Mouse (Mus musculus) liver, embryonic 16.5 days (tissue): ENCODE results near the gene Inca1. TPM values are rescaled to one million over a fixed set of nuclear protein-coding genes. Genes with fewer than 3 reads are reported as not detected.

Experiments
- ATAC-seq: fragments of 200-750 bp; cut with Nextera tagmentation; 2 replicates; pipeline ENCODE4 v1.8.0; 2017; ENCODE audit warnings: low read depth, mild to moderate bottlenecking, moderate number of reproducible peaks, moderate library complexity
- H3K27ac ChIP-seq: fragments of 300-500 bp; sonication (generic); 2 replicates; pipeline ENCODE4 v1.5.1; 2014; ENCODE audit warnings: mild to moderate bottlenecking, low read length
- H3K27me3 ChIP-seq: fragments of 300-500 bp; sonication (generic); 2 replicates; pipeline ENCODE4 v1.6.1; 2014; ENCODE audit warnings: low read depth, low read length, mixed read lengths; ENCODE audit not compliant: control insufficient read depth, insufficient read depth
- H3K36me3 ChIP-seq: fragments of 300-500 bp; sonication (generic); 2 replicates; pipeline ENCODE4 v1.6.1; 2014; ENCODE audit warnings: mild to moderate bottlenecking; ENCODE audit not compliant: control insufficient read depth, insufficient read depth
- H3K4me1 ChIP-seq: fragments of 300-500 bp; sonication (generic); 2 replicates; pipeline ENCODE4 v1.6.1; 2014; ENCODE audit warnings: low read depth, low read length, mixed read lengths; ENCODE audit not compliant: control insufficient read depth
- H3K4me2 ChIP-seq: fragments of 300-500 bp; sonication (generic); 2 replicates; pipeline ENCODE4 v1.6.1; 2014; ENCODE audit warnings: low read depth, low read length, mixed read lengths
- H3K4me3 ChIP-seq: fragments of 300-500 bp; sonication (generic); 2 replicates; pipeline ENCODE4 v1.5.1; 2014; ENCODE audit warnings: low read depth, mild to moderate bottlenecking, low read length
- H3K9ac ChIP-seq: fragments of 300-500 bp; sonication (generic); 2 replicates; pipeline ENCODE4 v1.6.1; 2014; ENCODE audit warnings: low read depth, low read length
- H3K9me3 ChIP-seq: fragments of 300-500 bp; sonication (generic); replicated peaks from 2 replicates; pipeline ENCODE4 v1.6.1; 2016; ENCODE audit warnings: low read length; ENCODE audit not compliant: control insufficient read depth
- WGBS: fragments of 180-500 bp; shearing (Covaris S2); extraction: QIAGEN DNeasy Blood & Tissue Kit; methylation state at CpG from one replicate; pipeline ENCODE4 v1.1.7; 2014; ENCODE audit not compliant: insufficient replicate concordance; 5-methylcytosine and 5-hydroxymethylcytosine counted together
- polyA plus RNA-seq: library from polyadenylated mRNA; unstranded; fragments of >200 nt; fragmentation: Nextera tagmentation; extraction: Ambion mirVana; gene quantifications from 2 replicates; pipeline ENCODE4 v1.2.1, GENCODE M21; 2015

The Inca1 gene
- polyA plus RNA-seq, 1 experiment from 2014 or later: 1.1 TPM

- no peak for ATAC-seq
Measured at GRCm38 (mm10) chr11:70648512-70648911, 51.4 kb downstream of the Inca1 start.

GRCm38 (mm10) chr11:70647716-70648420, 52.1 kb downstream of the Inca1 start:
- peaks cover 63% of the 10 kb centered on the region for H3K4me1 ChIP-seq
- 2% methylated on average over 28 of the region's 28 CpGs for WGBS
- H3K27me3 ChIP-seq: no peaks in the 10 kb centered on the region
- H3K4me3 ChIP-seq: peak overlapping the region; percentile 97
- peak overlapping the region; percentile 99 for H3K27ac ChIP-seq
- H3K9ac ChIP-seq: peak overlapping the region; percentile 96
- H3K36me3 ChIP-seq: peaks cover 52% of the 10 kb centered on the region
- H3K9me3 ChIP-seq: no peaks in the 10 kb centered on the region
- ATAC-seq: peak; percentile 11; the same call in 1 of the 2 replicates
- peak overlapping the region; percentile 79 for H3K4me2 ChIP-seq

More at GRCm38 (mm10) chr11:70648512-70648911, 51.4 kb downstream of the Inca1 start:
- Histone ChIP-seq H3K27me3 (no peaks in the 10 kb centered on the region), H3K9ac (peak overlapping the region; percentile 96), H3K36me3 (peaks cover 52% of the 10 kb centered on the region), H3K4me1 (peaks cover 65% of the 10 kb centered on the region), H3K27ac (peak overlapping the region; percentile 99), H3K4me2 (peak overlapping the region; percentile 79), H3K9me3 (no peaks in the 10 kb centered on the region), H3K4me3 (peak overlapping the region; percentile 97)
- 20% methylated on average over 4 of the region's 4 CpGs for WGBS

- Histone ChIP-seq H3K9ac (peak within 1 kb of the TSS; percentile 96), H3K27me3 (no peaks in the 10 kb centered on the region), H3K4me3 (peak within 1 kb of the TSS; percentile 97), H3K4me2 (peak within 1 kb of the TSS; percentile 93), H3K4me1 (peaks cover 54% of the 10 kb centered on the region), H3K27ac (peak within 1 kb of the TSS; percentile 99), H3K36me3 (peaks cover 44% of the 10 kb centered on the region), H3K9me3 (no peaks in the 10 kb centered on the region)
- WGBS: under 1% methylated on average over 63 of the region's 63 CpGs
- ATAC-seq: peak; percentile 85
Measured at GRCm38 (mm10) chr11:70646691-70647650, 53.0 kb downstream of the Inca1 start, which contains the start of the genes Rnf167 and Slc25a11. TSS of gene Rnf167 (plus strand) at chr11:70647235. TSS of gene Slc25a11 (minus strand) at chr11:70647479.

- no peaks in the 10 kb centered on the region for H3K9me3 ChIP-seq
- no peaks in the 10 kb centered on the region for H3K27me3 ChIP-seq
- peaks cover 37% of the 10 kb centered on the region for H3K36me3 ChIP-seq
- H3K4me3 ChIP-seq: peak overlapping the region; percentile 97
- WGBS: 16% methylated on average over 3 of the region's 3 CpGs
- peak overlapping the region; percentile 93 for H3K4me2 ChIP-seq
- H3K9ac ChIP-seq: peak overlapping the region; percentile 93
- ATAC-seq: no peak
- H3K27ac ChIP-seq: peak overlapping the region; percentile 99
- peaks cover 47% of the 10 kb centered on the region for H3K4me1 ChIP-seq
Measured at GRCm38 (mm10) chr11:70646259-70646555, 53.7 kb downstream of the Inca1 start.

- WGBS: 70% methylated on average over 12 of the region's 12 CpGs
- Histone ChIP-seq H3K36me3 (peaks cover 31% of the 10 kb centered on the region), H3K4me3 (peak overlapping the region; percentile 97), H3K4me2 (peak overlapping the region; percentile 93), H3K4me1 (peaks cover 41% of the 10 kb centered on the region), H3K9ac (peak overlapping the region; percentile 93), H3K27me3 (no peaks in the 10 kb centered on the region), H3K9me3 (no peaks in the 10 kb centered on the region), H3K27ac (no peak overlapping the region; the same call in 1 of the 2 replicates)
- ATAC-seq: no peak
Measured at GRCm38 (mm10) chr11:70645461-70646258, 54.3 kb downstream of the Inca1 start.

- Histone ChIP-seq H3K4me1 (peaks cover 36% of the 10 kb centered on the region), H3K36me3 (peaks cover 21% of the 10 kb centered on the region), H3K27me3 (no peaks in the 10 kb centered on the region), H3K9me3 (no peaks in the 10 kb centered on the region), H3K9ac (no peak overlapping the region), H3K4me2 (no peak overlapping the region), H3K27ac (no peak overlapping the region), H3K4me3 (no peak overlapping the region)
- ATAC-seq: no peak
- WGBS: 85% methylated on average over 8 of the region's 8 CpGs
Measured at GRCm38 (mm10) chr11:70644564-70645103, 55.3 kb downstream of the Inca1 start.

GRCm38 (mm10) chr11:70643051-70643450, 56.9 kb downstream of the Inca1 start:
- Histone ChIP-seq H3K27me3 (no peaks in the 10 kb centered on the region), H3K36me3 (peaks cover 13% of the 10 kb centered on the region), H3K27ac (no peak overlapping the region), H3K4me2 (no peak overlapping the region), H3K4me1 (peaks cover 36% of the 10 kb centered on the region), H3K9ac (no peak overlapping the region), H3K4me3 (no peak overlapping the region), H3K9me3 (no peaks in the 10 kb centered on the region)
- no peak for ATAC-seq
- 81% methylated on average over 6 of the region's 6 CpGs for WGBS

GRCm38 (mm10) chr11:70641241-70641640, 58.7 kb downstream of the Inca1 start:
- Histone ChIP-seq H3K36me3 (peaks cover 13% of the 10 kb centered on the region), H3K9me3 (no peaks in the 10 kb centered on the region), H3K4me1 (peaks cover 39% of the 10 kb centered on the region), H3K4me3 (no peak overlapping the region), H3K4me2 (no peak overlapping the region), H3K27ac (no peak overlapping the region), H3K9ac (no peak overlapping the region), H3K27me3 (no peaks in the 10 kb centered on the region)
- WGBS: 54% methylated on average over 7 of the region's 7 CpGs
- ATAC-seq: no peak
